Mouse (Mus musculus) cerebral cortex, adult 2 months (tissue): ENCODE measurements around the gene Dgke.

Experiments used
- WGBS: fragments of 180-500 bp; shearing (Covaris S2); methylation state at CpG from one replicate; pipeline ENCODE4 v1.1.7; 2018; 5-methylcytosine and 5-hydroxymethylcytosine counted together

Dgke gene

GRCm38 (mm10) chr11:89074783-89075413, 8.2 kb upstream of the Dgke start:
- WGBS, result 55% methylated on average over 19 of the region's 19 CpGs

- WGBS, result 90% methylated on average over 8 of the region's 8 CpGs
Measured at GRCm38 (mm10) chr11:89073541-89073940, 6.9 kb upstream of the Dgke start, which contains the start of gene Gm525. Gm525 (plus strand) TSS chr11:89073841.

GRCm38 (mm10) chr11:89071522-89071921, 4.9 kb upstream of the Dgke start:
- WGBS, result 87% methylated on average over 5 of the region's 5 CpGs

GRCm38 (mm10) chr11:89069303-89069702, 2.7 kb upstream of the Dgke start:
- 13% methylated on average over 6 of the region's 6 CpGs for WGBS

GRCm38 (mm10) chr11:89068649-89069048, 2.0 kb upstream of the Dgke start:
- WGBS, result 81% methylated on average over 14 of the region's 14 CpGs

GRCm38 (mm10) chr11:89067871-89068490, 1.3 kb upstream of the Dgke start:
- 80% methylated on average over 11 of the region's 11 CpGs for WGBS

- 73% methylated on average over 6 of the region's 6 CpGs for WGBS
Measured at GRCm38 (mm10) chr11:89067301-89067822, 712 bp upstream of the Dgke start.

GRCm38 (mm10) chr11:89066126-89066525, 524 bp downstream of the Dgke start:
- WGBS, result 84% methylated on average over 6 of the region's 6 CpGs

- WGBS, result over 99% methylated on average over 3 of the region's 3 CpGs
Measured at GRCm38 (mm10) chr11:89065297-89065696, 1.4 kb downstream of the Dgke start.

GRCm38 (mm10) chr11:89064312-89064711, 2.3 kb downstream of the Dgke start:
- 75% methylated on average over 6 of the region's 6 CpGs for WGBS

- 69% methylated on average over 7 of the region's 7 CpGs for WGBS
Measured at GRCm38 (mm10) chr11:89061362-89061761, 5.3 kb downstream of the Dgke start.

- WGBS, result under 1% methylated on average over 63 of the region's 63 CpGs
Measured at GRCm38 (mm10) chr11:89060423-89061089, 6.1 kb downstream of the Dgke start.

GRCm38 (mm10) chr11:89059919-89060422, 6.7 kb downstream of the Dgke start:
- WGBS, result 1% methylated on average over 33 of the region's 33 CpGs

- 50% methylated on average over 11 of the region's 11 CpGs for WGBS
Measured at GRCm38 (mm10) chr11:89058515-89059270, 8.0 kb downstream of the Dgke start.

- WGBS, result 38% methylated on average over 13 of the region's 13 CpGs
Measured at GRCm38 (mm10) chr11:89055931-89056690, 10.5 kb downstream of the Dgke start.

- WGBS, result 89% methylated on average over 6 of the region's 6 CpGs
Measured at GRCm38 (mm10) chr11:89051767-89052166, 14.9 kb downstream of the Dgke start.

- 88% methylated on average over 3 of the region's 3 CpGs for WGBS
Measured at GRCm38 (mm10) chr11:89046021-89046420, 20.6 kb downstream of the Dgke start.

- WGBS, result 100% methylated on average over 3 of the region's 3 CpGs
Measured at GRCm38 (mm10) chr11:89045501-89045900, 21.1 kb downstream of the Dgke start.

- WGBS, result 79% methylated on average over 7 of the region's 7 CpGs
Measured at GRCm38 (mm10) chr11:89043046-89043445, 23.6 kb downstream of the Dgke start.

- WGBS, result 94% methylated on average over 6 of the region's 7 CpGs
Measured at GRCm38 (mm10) chr11:89041073-89041472, 25.6 kb downstream of the Dgke start.

- WGBS, result 22% methylated on average over 3 of the region's 3 CpGs
Measured at GRCm38 (mm10) chr11:89039325-89039724, 27.3 kb downstream of the Dgke start.
